Mouse (Mus musculus): ENCODE results near the gene Aldh18a1. TPM values are rescaled to one million over a fixed set of nuclear protein-coding genes. Genes with fewer than 3 reads are reported as not detected.
"Not testable (repeated sequence)": the region's sequence is repeated elsewhere in the genome, so short reads cannot be mapped to it uniquely, and the experiment has no call there.

The Aldh18a1 gene
- polyA plus RNA-seq (2016; fragmentation: Nextera tagmentation; extraction: Ambion mirVana), result 67.4 and 68.8 TPM in 2 replicates

DNA sequence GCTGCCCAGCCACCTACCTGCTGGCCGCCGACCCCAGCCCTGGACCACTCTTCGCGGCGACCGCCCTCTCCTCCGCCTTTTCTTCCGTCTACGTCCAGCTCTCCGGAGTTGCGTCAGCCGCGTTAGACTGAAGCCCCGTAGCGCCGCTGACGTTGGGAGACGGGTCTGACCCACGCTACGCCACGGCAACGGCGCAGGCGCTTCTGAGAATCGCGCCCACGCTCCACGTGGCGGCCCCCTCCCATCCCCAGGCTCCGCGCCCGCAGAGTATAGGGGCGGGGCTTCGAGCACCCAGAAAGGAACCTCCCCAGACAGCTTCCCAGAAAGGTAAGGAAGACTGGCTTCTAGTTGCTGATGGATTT lies at the start of gene Aldh18a1:
Gene Aldh18a1 (minus strand): TSS at position 171 of the 362 bp plus-strand sequence.
- Histone ChIP-seq H3K9me3 (replicated peaks) (no peaks in the 10 kb centered on the region), H3K27ac (peak within 1 kb of the TSS; percentile 82), H3K36me3 (peaks cover 25% of the 10 kb centered on the region), H3K4me1 (peaks cover 42% of the 10 kb centered on the region), H3K4me2 (peak within 1 kb of the TSS; percentile 86), H3K9ac (peak within 1 kb of the TSS; percentile 75), H3K4me3 (peak within 1 kb of the TSS; percentile 77), H3K27me3 (replicated peaks) (no peaks in the 10 kb centered on the region)
- ATAC-seq, result peak; percentile 87
- WGBS (ENCODE audit: insufficient replicate concordance), result under 1% methylated on average over 34 of the region's 34 CpGs

DNA sequence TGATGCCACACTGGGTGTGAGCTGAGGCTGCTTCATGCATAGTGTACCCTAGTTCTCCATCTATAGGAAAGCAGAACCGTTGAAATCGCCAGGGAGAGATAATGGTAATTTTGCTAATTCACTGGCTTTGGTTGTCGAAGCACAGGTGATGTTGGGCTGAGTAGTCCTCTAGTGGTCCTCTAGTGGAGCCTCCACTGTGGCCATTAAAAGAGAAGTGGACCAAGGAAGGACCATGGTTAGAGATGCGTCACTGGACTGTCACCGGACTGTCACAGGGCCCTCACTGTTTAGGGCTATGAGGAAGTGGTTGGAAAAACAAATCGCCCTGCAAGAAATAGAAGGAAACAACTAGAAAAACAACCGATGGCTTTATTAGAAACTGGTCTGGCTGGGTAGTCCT lies 49.3 kb upstream of the Aldh18a1 start:
- Histone ChIP-seq H3K27me3 (replicated peaks) (no peaks in the 10 kb centered on the region), H3K4me1 (peaks cover 10% of the 10 kb centered on the region), H3K27ac (no peak overlapping the region), H3K4me3 (no peak overlapping the region), H3K9ac (no peak overlapping the region), H3K4me2 (peak overlapping the region; percentile 21; the same call in 1 of the 2 replicates), H3K9me3 (replicated peaks) (no peaks in the 10 kb centered on the region), H3K36me3 (no peaks in the 10 kb centered on the region)
- ATAC-seq, result no peak; the same call in 1 of the 2 replicates
- 29% methylated on average over 7 of the region's 7 CpGs for WGBS (ENCODE audit: insufficient replicate concordance)

DNA sequence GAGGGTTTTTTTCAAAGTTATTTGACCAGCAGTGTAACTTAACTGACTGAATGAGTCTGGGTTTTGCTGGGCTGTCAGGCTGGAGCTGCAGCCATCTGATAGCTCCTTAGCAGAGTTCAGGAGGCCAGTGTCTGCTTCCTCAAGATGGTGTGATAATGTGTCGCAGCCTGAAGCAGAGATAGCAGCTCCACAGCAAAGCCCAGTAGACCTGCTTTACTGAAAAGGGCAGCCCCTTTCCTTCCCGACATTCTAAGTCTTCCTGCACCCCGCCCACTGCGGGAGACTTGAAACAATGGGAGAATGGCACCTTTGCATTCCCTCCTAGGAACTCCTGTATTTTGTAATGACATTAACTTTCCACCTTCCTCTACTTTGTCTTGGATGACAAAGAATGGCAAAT lies 48.8 kb upstream of the Aldh18a1 start:
- peak; percentile 71 for ATAC-seq
- WGBS (ENCODE audit: insufficient replicate concordance), result 6% methylated on average over 4 of the region's 4 CpGs
- no peak overlapping the region for H3K27ac ChIP-seq

DNA sequence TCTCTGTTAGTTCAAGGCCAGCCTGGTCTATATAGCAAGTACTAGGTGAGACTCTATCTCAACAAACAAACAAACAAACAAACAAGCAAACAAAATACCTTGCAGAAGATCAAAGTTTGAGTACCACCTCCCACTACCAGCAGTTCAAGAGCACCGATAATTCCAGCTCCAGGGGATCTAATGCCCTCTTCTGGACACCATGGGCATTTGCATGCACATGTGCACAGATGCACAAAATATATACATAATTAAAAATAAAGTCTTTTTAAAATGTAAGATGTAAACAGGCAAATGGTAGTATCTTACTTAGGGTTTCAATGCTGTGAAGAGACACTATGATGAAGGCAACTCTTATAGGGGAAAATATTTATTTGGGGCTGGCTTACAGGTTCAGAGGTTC lies 44.9 kb upstream of the Aldh18a1 start:
- Histone ChIP-seq H3K27me3 (replicated peaks) (no peaks in the 10 kb centered on the region), H3K27ac (no peak overlapping the region), H3K36me3 (no peaks in the 10 kb centered on the region), H3K9ac (no peak overlapping the region), H3K4me3 (no peak overlapping the region), H3K4me1 (peaks cover 10% of the 10 kb centered on the region), H3K9me3 (replicated peaks) (no peaks in the 10 kb centered on the region), H3K4me2 (no peak overlapping the region)
- ATAC-seq, result no peak
- WGBS (ENCODE audit: insufficient replicate concordance), result 58% methylated on average over 1 of the region's 1 CpGs

More for the DNA sequence above, 48.8 kb upstream of the Aldh18a1 start:
- Histone ChIP-seq H3K4me3 (no peak overlapping the region), H3K36me3 (no peaks in the 10 kb centered on the region), H3K4me2 (peak overlapping the region; percentile 21), H3K9me3 (replicated peaks) (no peaks in the 10 kb centered on the region), H3K4me1 (peaks cover 10% of the 10 kb centered on the region), H3K9ac (no peak overlapping the region), H3K27me3 (replicated peaks) (no peaks in the 10 kb centered on the region)

DNA sequence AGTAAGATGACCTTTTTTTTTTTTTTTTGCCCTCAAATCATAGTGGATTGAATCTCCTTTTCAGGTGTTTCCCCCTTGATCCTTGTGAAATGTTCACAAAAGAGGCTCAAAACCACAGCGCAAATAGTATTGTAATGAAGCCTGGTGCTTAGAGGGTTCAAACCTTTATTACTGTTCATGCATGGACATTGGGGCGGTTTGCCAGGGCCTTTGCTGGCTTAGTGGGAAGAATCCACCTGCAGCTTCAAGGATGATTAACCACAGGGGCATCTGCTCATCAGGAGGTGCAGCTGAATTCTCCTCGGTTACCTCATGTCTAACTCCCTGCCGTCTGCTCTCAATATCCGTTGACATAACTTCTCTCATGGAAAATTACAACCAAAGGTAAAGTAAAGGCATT lies 44.4 kb upstream of the Aldh18a1 start:
- H3K9me3 ChIP-seq (replicated peaks), result no peaks in the 10 kb centered on the region
- no peak overlapping the region for H3K4me3 ChIP-seq
- no peaks in the 10 kb centered on the region for H3K27me3 ChIP-seq (replicated peaks)
- ATAC-seq, result no peak
- H3K4me2 ChIP-seq, result no peak overlapping the region
- no peaks in the 10 kb centered on the region for H3K36me3 ChIP-seq
- peaks cover 10% of the 10 kb centered on the region for H3K4me1 ChIP-seq
- H3K9ac ChIP-seq, result no peak overlapping the region
- H3K27ac ChIP-seq, result no peak overlapping the region
- WGBS (ENCODE audit: insufficient replicate concordance), result 76% methylated on average over 5 of the region's 5 CpGs

DNA sequence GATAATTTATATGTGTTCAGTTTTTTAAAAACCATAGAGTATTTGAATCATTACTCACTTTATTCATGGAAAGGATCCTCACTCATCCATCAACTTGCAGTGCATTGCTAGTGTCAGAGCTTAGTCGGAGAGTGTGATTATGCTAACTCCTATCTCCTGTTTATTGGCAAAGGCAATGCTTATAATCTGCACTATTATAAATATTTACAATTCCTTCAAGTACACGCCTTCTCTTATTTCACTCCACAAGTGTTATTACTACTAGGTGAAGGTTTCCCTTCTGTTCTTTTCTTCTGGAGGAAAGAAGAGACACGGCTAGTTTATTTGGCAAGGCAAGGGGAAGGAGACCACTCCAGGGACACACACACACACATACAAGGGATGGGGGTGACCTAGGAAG lies 43.9 kb upstream of the Aldh18a1 start:
- Histone ChIP-seq H3K36me3 (no peaks in the 10 kb centered on the region), H3K4me2 (no peak overlapping the region), H3K4me3 (no peak overlapping the region), H3K27me3 (replicated peaks) (no peaks in the 10 kb centered on the region), H3K27ac (no peak overlapping the region), H3K4me1 (peaks cover 6% of the 10 kb centered on the region), H3K9me3 (replicated peaks) (no peaks in the 10 kb centered on the region), H3K9ac (no peak overlapping the region)
- ATAC-seq, result no peak
- WGBS (ENCODE audit: insufficient replicate concordance), result 54% methylated on average over 3 of the region's 3 CpGs

DNA sequence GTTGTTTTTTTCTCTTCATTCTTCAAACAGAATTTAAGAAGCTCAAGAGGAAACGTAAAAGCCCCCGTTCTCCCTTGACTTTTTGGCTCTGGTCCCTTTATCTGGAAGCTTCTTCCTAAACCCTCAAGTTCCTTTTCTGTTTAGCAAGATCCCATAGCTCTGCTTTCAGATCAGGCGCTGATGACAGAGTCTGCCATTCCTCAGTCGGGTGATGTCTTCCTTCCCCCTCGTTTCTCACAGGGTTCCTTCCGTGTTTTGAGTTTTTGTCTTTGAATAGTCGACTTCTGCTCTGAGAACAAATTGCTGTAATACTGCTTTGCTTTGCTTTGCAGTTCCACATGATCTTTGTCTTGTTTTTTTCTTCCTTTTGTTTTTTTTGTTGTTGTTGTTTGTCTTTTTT lies 42.3 kb upstream of the Aldh18a1 start:
- WGBS (ENCODE audit: insufficient replicate concordance), result 16% methylated on average over 7 of the region's 7 CpGs
- H3K36me3 ChIP-seq, result no peaks in the 10 kb centered on the region
- ATAC-seq, result no peak
- no peak overlapping the region for H3K9ac ChIP-seq
- H3K9me3 ChIP-seq (replicated peaks), result no peaks in the 10 kb centered on the region
- no peaks in the 10 kb centered on the region for H3K4me1 ChIP-seq
- no peaks in the 10 kb centered on the region for H3K27me3 ChIP-seq (replicated peaks)
- no peak overlapping the region for H3K4me2 ChIP-seq
- no peak overlapping the region for H3K4me3 ChIP-seq
- H3K27ac ChIP-seq, result no peak overlapping the region

DNA sequence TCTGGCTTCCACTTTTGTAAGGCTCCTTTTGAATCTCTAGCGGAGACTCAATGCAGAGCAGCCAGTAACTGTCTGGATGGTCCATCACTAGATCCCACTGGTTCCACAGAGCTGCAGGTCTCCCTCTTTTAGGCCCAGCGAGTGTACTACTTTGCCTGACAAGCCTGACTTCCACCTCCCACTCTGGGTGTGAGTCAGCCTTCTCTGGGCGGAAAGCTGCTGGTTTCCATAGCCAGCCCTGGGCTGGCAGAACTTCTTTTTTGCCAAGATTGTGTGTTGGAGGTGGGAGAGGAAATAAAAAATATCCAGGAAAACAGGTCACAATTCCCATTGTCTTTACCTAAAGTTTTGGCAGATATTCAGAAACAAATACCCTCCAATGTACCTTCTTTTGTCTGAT lies 41.8 kb upstream of the Aldh18a1 start:
- Histone ChIP-seq H3K4me2 (no peak overlapping the region), H3K4me1 (no peaks in the 10 kb centered on the region), H3K36me3 (no peaks in the 10 kb centered on the region), H3K4me3 (no peak overlapping the region), H3K9ac (no peak overlapping the region), H3K27ac (no peak overlapping the region), H3K27me3 (replicated peaks) (no peaks in the 10 kb centered on the region), H3K9me3 (replicated peaks) (no peaks in the 10 kb centered on the region)
- no peak for ATAC-seq
- 49% methylated on average over 3 of the region's 3 CpGs for WGBS (ENCODE audit: insufficient replicate concordance)

DNA sequence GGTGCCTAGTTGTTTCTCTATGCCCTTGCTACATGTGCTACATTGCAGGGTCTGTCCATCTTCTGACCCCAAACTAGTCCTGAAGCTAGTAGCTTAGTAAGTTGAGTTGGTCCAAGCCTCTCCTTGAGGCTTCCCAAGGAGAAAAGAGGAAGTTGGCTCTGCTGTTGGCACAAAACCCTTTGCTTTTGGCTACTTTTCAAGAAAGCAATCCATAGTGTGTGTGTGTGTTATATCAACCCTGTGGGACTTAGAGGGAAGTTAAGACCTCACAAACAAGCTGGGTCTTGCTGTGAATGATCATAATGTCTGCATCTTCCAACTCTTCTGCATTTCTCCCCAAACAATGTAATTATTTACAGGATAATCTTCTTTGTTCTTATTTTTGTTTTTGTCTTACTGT lies 40.7 kb upstream of the Aldh18a1 start:
- H3K4me1 ChIP-seq, result no peaks in the 10 kb centered on the region
- ATAC-seq, result no peak
- no peaks in the 10 kb centered on the region for H3K36me3 ChIP-seq
- no peaks in the 10 kb centered on the region for H3K9me3 ChIP-seq (replicated peaks)
- H3K9ac ChIP-seq, result no peak overlapping the region
- H3K4me2 ChIP-seq, result no peak overlapping the region
- no peak overlapping the region for H3K4me3 ChIP-seq
- no peaks in the 10 kb centered on the region for H3K27me3 ChIP-seq (replicated peaks)
- H3K27ac ChIP-seq, result no peak overlapping the region

DNA sequence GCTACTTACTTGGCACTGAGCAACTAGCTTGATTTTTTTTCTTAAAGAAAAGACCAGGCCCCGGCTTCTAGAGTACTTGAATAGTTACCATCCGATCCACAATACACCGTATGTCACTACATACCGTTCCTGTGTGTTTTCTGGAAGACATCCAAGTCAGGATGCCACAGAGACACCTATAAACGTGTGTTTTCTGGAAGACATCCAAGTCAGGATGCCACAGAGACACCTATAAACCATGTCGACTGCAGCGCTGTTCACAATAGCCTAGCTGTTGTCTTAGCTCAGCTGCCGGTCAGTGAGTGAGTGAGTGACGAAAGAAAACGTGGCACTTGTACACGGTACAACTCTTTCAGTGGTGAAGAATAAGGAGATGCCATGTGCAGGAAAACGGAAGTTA lies 37.7 kb upstream of the Aldh18a1 start:
- no peaks in the 10 kb centered on the region for H3K9me3 ChIP-seq (replicated peaks)
- no peak overlapping the region for H3K4me2 ChIP-seq
- H3K9ac ChIP-seq, result no peak overlapping the region
- WGBS (ENCODE audit: insufficient replicate concordance), result 70% methylated on average over 12 of the region's 12 CpGs
- H3K4me1 ChIP-seq, result no peaks in the 10 kb centered on the region
- ATAC-seq, result no peak
- no peaks in the 10 kb centered on the region; the same call in 1 of the 2 replicates for H3K27me3 ChIP-seq (replicated peaks)
- H3K36me3 ChIP-seq, result no peaks in the 10 kb centered on the region
- no peak overlapping the region for H3K27ac ChIP-seq
- H3K4me3 ChIP-seq, result no peak overlapping the region

DNA sequence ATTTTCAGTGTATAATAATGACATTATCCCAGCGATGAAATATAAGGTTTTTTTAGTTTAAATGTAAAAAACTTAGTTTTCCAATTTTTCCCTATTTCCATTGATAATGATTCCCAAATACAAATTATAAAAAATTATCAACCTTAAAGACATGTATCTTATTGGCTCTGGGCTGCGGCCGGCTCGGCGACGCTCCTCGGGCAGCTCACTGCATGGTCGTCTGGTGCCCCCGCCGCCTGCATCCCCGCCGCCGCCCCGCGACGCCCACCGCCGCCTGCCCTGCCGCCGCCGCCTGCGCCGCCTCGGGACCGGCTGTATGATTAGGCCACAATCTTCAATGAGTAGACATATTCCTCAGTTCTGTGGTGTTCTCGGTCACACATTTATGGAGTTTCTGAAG lies 33.4 kb upstream of the Aldh18a1 start:
- H3K9ac ChIP-seq, result not testable (repeated sequence)
- 58% methylated on average over 13 of the region's 26 CpGs for WGBS (ENCODE audit: insufficient replicate concordance)

DNA sequence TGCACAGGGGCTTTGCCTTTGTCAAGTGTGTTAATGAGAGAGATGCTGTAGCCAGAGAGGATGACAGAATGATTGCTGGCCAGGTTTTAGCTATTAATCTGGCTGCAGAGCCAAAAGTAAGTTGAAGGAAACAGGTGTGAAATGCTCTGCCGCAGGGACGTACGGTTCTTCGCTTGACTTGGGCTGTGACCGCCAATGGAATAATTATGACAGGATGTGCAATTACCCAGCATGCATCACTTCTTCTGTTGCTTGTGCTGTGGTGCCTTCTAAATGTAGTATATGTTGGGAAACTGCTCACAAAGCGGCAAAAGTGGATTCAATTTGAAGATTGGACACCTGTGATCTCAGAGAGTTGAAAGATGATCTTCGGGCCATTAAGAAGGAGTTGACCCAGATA lies 27.8 kb upstream of the Aldh18a1 start:
- Histone ChIP-seq H3K4me3 (no peak overlapping the region), H3K4me2 (no peak overlapping the region), H3K27me3 (replicated peaks) (peaks cover 18% of the 10 kb centered on the region; the same call in 1 of the 2 replicates), H3K27ac (no peak overlapping the region), H3K9me3 (replicated peaks) (no peaks in the 10 kb centered on the region), H3K4me1 (peaks cover 13% of the 10 kb centered on the region), H3K9ac (no peak overlapping the region), H3K36me3 (no peaks in the 10 kb centered on the region)
- 79% methylated on average over 7 of the region's 7 CpGs for WGBS (ENCODE audit: insufficient replicate concordance)
- no peak for ATAC-seq

More for the DNA sequence above, 33.4 kb upstream of the Aldh18a1 start:
- H3K4me2 ChIP-seq; H3K27ac ChIP-seq; H3K27me3 ChIP-seq (replicated peaks); H3K9me3 ChIP-seq (replicated peaks); H3K4me3 ChIP-seq; H3K4me1 ChIP-seq; H3K36me3 ChIP-seq: not testable (repeated sequence)
- 0 out of 2 replicates have a peak, but pooled peaks have one; percentile 49 for ATAC-seq

DNA sequence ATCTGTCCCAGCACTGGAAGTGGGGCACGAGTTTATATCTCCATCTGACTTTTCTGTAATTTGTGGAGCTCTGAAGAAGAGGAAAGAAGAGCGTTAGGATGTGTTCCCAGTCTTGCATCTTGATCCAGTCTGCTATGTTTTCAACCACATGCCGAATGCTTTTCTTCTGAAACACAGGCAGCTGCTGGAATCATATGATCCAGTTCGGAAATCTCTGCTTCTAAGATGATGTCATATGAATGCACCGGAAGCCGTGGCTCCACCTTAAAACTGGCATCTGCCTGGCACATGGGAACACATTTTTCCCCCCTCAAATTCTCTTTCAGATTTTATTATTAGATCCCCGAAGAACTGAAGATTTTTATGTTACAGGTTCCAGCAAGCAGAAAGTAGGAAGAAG lies 26.5 kb upstream of the Aldh18a1 start:
- H3K36me3 ChIP-seq, result no peaks in the 10 kb centered on the region
- no peak overlapping the region for H3K4me3 ChIP-seq
- no peak overlapping the region for H3K27ac ChIP-seq
- no peaks in the 10 kb centered on the region for H3K9me3 ChIP-seq (replicated peaks)
- H3K4me2 ChIP-seq, result no peak overlapping the region
- no peak for ATAC-seq
- 70% methylated on average over 7 of the region's 7 CpGs for WGBS (ENCODE audit: insufficient replicate concordance)
- peaks cover 18% of the 10 kb centered on the region; the same call in 1 of the 2 replicates for H3K27me3 ChIP-seq (replicated peaks)
- no peak overlapping the region for H3K9ac ChIP-seq
- H3K4me1 ChIP-seq, result peaks cover 19% of the 10 kb centered on the region

Measured in liver, embryonic 12.5 days (tissue).